Mouse (Mus musculus) lung, postnatal 0 days (tissue): Measurements from ENCODE around the gene Nasp. TPM values are rescaled to one million over a fixed set of nuclear protein-coding genes. Genes with fewer than 3 reads are reported as not detected.
A peak's percentile ranks its signal among the peaks of the same experiment; 100 is the strongest.

Source experiments
- ATAC-seq: fragments of 200-750 bp; cut with Nextera tagmentation; 2 replicates; pipeline ENCODE4 v1.8.0; 2017; ENCODE audit warnings: moderate library complexity
- DNase-seq: peaks from one replicate; pipeline ENCODE4 v3.0.0-alpha.2; 2016; ENCODE audit warnings: low spot score
- H3K27ac ChIP-seq: fragments of 300-500 bp; sonication (generic); 2 replicates; pipeline ENCODE4 v1.5.1; 2014; ENCODE audit warnings: antibody characterized with exemption, mild to moderate bottlenecking, low read length, mixed read lengths
- H3K27me3 ChIP-seq: fragments of 300-500 bp; sonication (generic); replicated peaks from 2 replicates; pipeline ENCODE4 v1.6.1; 2014; ENCODE audit warnings: low read length, mixed read lengths; ENCODE audit not compliant: insufficient read depth
- H3K36me3 ChIP-seq: fragments of 300-500 bp; sonication (generic); 2 replicates; pipeline ENCODE4 v1.6.1; 2014; ENCODE audit warnings: low read length, mixed read lengths; ENCODE audit not compliant: insufficient read depth
- H3K4me1 ChIP-seq: fragments of 300-500 bp; sonication (generic); 2 replicates; pipeline ENCODE4 v1.6.1; 2014; ENCODE audit warnings: antibody characterized with exemption, low read depth, low read length, mixed read lengths; ENCODE audit not compliant: insufficient read depth
- H3K4me2 ChIP-seq: fragments of 300-500 bp; sonication (generic); replicated peaks from 2 replicates; pipeline ENCODE4 v1.6.1; 2014; ENCODE audit warnings: low read depth, mild to moderate bottlenecking, low read length, moderate library complexity, mixed read lengths
- H3K4me3 ChIP-seq: fragments of 300-500 bp; sonication (generic); 2 replicates; pipeline ENCODE4 v1.5.1; 2014; ENCODE audit warnings: low read depth, low read length
- H3K9ac ChIP-seq: fragments of 300-500 bp; sonication (generic); replicated peaks from 2 replicates; pipeline ENCODE4 v1.6.1; 2014; ENCODE audit warnings: low read depth, mild to moderate bottlenecking
- H3K9me3 ChIP-seq: fragments of 300-500 bp; sonication (generic); 2 replicates; pipeline ENCODE4 v1.6.1; 2016; ENCODE audit warnings: low read length, mixed read lengths
- CTCF ChIP-seq: IDR thresholded peaks from 2 replicates; pipeline ENCODE4 v1.5.1; 2016; ENCODE audit warnings: antibody characterized with exemption, mild to moderate bottlenecking
- EP300 ChIP-seq: IDR thresholded peaks from 2 replicates; pipeline ENCODE4 v1.6.1; 2016; ENCODE audit warnings: antibody characterized with exemption, mild to moderate bottlenecking, control low read depth
- WGBS: fragments of 180-500 bp; shearing (Covaris S2); extraction: QIAGEN DNeasy Blood & Tissue Kit; methylation state at CpG from one replicate; pipeline ENCODE4 v1.1.7; 2014; 5-methylcytosine and 5-hydroxymethylcytosine counted together
- polyA plus RNA-seq: library from polyadenylated mRNA; unstranded; fragments of >200 nt; fragmentation: Nextera tagmentation; extraction: Ambion mirVana; gene quantifications from 2 replicates; pipeline ENCODE4 v1.2.1, GENCODE M21; 2015

Gene Nasp
- polyA plus RNA-seq, 1 experiment from 2014 or later: 22.5 TPM

DNA sequence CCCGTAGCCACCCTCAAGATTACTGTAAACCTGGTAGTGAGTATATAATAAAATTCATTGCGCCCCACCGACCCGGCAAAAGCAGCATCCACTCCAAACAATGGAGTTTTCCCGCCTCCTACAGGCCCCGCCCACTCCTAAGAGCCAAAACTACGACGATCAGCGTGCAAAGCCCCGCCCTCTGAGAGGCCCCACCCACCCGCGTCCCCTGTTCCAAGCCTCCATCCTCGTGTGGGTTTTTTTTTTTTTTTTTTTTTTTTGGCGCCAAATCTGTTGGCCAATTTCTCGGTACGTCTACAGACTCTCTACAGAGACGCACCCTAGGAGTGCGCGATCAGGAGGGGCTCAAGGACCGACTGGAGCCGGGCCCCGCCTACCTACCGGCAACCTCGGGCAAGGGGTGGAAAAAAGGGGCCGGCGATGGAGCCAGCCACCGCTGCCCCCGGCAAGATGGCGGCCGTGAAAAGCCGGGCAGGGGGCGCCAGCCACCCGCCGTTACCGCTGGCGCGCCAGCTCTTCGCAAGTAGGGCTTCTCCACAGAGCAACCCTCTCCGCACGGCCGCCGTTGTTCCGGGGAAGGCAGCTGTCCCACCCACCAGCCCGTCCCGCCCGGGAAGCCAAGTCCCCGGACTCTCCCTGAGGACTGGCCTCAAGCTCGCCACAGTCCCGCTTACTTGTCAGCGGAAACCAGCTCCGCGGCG, 933 bp downstream of the Nasp start:
- peak overlapping the region; percentile 99 for H3K4me3 ChIP-seq
- H3K4me2 ChIP-seq: peak overlapping the region; percentile 55
- peak; percentile 26 for TF ChIP-seq CTCF
- TF ChIP-seq EP300: no peak
- H3K9ac ChIP-seq: peak overlapping the region; percentile 68
- WGBS: 1% methylated on average over 45 of the region's 53 CpGs
- no peaks in the 10 kb centered on the region for H3K36me3 ChIP-seq
- H3K27me3 ChIP-seq: no peaks in the 10 kb centered on the region
- H3K4me1 ChIP-seq: no peaks in the 10 kb centered on the region
- peak overlapping the region; percentile 92 for H3K27ac ChIP-seq
- H3K9me3 ChIP-seq: no peaks in the 10 kb centered on the region
- DNase-seq (peak; percentile 93), ATAC-seq (peak; percentile 82)

DNA sequence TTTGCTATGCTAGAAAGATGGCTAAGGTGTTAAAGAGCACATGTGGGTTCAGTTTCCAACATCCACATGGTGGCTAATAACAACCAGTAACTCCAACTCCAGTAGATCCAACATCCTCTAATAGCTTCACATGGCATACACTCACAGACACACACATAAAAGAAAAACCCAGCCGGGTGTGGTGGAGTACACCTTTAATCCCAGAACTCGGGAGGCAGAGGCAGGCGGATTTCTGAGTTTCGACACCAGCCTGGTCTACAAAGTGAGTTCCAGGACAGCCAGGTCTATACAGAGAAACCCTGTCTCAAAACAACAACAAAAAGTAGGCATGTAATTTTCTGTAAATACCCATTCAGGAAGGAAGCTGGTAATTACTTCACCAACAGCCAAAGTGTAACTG, 2.9 kb downstream of the Nasp start:
- TF ChIP-seq EP300 (no peak), CTCF (no peak)
- Histone ChIP-seq H3K4me2 (no peak overlapping the region), H3K4me1 (no peaks in the 10 kb centered on the region), H3K4me3 (no peak overlapping the region), H3K27me3 (no peaks in the 10 kb centered on the region), H3K36me3 (no peaks in the 10 kb centered on the region), H3K27ac (no peak overlapping the region), H3K9me3 (no peaks in the 10 kb centered on the region), H3K9ac (no peak overlapping the region)
- 92% methylated on average over 4 of the region's 4 CpGs for WGBS
- no peak for DNase-seq
- ATAC-seq: no peak

DNA sequence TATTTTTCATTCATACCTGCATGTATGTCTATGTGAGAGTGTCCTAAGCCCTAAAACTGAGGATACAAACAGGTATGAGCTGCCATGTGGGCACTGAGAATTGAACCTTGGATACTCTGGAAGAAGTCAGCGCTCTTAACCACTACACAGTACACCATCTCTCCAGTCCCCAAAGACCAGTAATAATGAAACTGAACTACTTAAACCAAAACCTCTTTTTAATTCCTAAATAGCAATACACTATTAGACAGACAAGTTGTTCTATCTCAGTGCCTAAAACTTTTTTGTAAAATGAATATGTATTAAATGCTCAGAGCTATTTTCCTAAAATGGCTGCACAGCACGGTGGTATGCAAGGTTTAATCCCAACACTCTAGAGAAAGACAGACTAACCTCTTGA, 12.5 kb downstream of the Nasp start:
- Histone ChIP-seq H3K4me1 (no peaks in the 10 kb centered on the region), H3K27me3 (no peaks in the 10 kb centered on the region), H3K4me3 (no peak overlapping the region), H3K27ac (no peak overlapping the region), H3K9me3 (no peaks in the 10 kb centered on the region), H3K9ac (no peak overlapping the region), H3K4me2 (no peak overlapping the region), H3K36me3 (0 out of 2 replicates have a peak, but pooled peaks cover 7% of the 10 kb centered on the region)
- ATAC-seq (no peak), DNase-seq (no peak)
- WGBS: 94% methylated on average over 2 of the region's 2 CpGs
- no peak for TF ChIP-seq CTCF
- TF ChIP-seq EP300: no peak

DNA sequence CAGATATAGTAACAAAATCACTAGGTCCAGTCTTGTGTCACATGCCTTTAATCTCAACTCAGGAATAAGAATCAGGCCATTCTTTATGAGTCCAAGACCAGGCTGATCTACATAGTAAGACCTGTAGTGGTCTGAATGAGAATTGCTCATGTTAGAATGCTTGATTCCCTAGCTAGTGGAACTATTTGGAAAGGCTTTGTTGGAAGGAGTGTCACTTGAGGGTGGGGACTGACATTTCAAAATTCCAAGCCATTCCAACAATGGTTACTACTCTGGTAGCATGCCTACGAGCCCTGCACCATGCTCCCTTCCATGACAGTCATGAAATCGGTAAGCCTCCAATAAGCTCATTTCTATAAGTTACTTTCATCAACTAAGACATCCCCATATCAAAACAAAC, 15.1 kb downstream of the Nasp start:
- ATAC-seq: no peak
- Histone ChIP-seq H3K4me1 (no peaks in the 10 kb centered on the region), H3K9ac (no peak overlapping the region), H3K27me3 (no peaks in the 10 kb centered on the region), H3K4me2 (no peak overlapping the region), H3K27ac (no peak overlapping the region), H3K36me3 (0 out of 2 replicates have a peak, but pooled peaks cover 12% of the 10 kb centered on the region), H3K9me3 (no peaks in the 10 kb centered on the region), H3K4me3 (no peak overlapping the region)
- TF ChIP-seq EP300: no peak
- 86% methylated on average over 2 of the region's 2 CpGs for WGBS
- no peak for DNase-seq

DNA sequence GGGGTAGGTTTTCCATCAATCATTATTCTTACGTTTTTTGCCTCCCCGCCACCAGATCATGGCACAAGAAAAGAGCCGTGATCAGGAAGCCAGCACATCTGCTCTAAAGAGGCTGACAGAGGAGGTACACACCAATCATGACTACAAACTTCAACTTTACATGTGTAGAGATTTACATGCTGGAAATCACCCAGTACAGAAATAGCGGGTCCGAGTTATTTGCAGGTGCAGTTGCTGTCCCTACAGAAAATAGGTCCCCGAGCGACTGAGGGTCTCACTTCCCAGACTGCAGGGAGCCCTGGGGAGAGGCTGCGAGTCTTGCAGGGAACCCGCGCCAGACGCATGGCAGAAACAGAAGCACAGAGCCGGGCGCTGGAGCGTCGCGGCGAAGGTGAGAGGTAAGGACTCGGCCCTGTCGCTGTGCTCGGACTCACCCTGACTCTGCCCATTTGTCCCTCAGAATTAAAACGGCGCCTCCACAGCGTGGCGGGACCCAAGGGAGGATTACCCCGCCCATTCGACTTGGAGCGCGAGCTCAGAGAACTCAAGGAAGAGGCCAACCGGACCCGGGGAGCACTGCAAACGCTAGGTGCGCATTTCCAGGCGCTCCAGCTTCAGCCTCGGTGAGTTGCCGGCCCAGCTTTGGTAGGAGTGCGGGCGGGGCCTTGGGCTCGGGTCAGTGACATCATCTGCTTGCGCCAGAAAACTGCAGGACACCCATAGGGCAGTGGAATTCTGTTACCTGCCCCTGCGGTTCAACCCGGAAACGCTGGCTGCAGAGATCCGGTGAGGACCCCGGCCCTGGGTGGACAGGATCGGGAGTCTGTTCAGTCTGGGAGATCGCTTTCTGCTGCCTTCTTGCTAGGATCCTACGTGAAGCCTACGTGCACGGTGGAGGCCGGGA, 30.5 kb downstream of the Nasp start:
- WGBS: under 1% methylated on average over 50 of the region's 50 CpGs
- peaks cover 13% of the 10 kb centered on the region; the same call in 1 of the 2 replicates for H3K4me1 ChIP-seq
- no peaks in the 10 kb centered on the region for H3K27me3 ChIP-seq
- peak overlapping the region; percentile 78 for H3K27ac ChIP-seq
- H3K4me3 ChIP-seq: peak overlapping the region; percentile 58
- H3K4me2 ChIP-seq: peak overlapping the region; percentile 77
- H3K9ac ChIP-seq: peak overlapping the region; percentile 68
- H3K9me3 ChIP-seq: no peaks in the 10 kb centered on the region
- TF ChIP-seq CTCF (peak; percentile 53), EP300 (peak; percentile 36; the same call in 1 of the 2 replicates)
- DNase-seq: peak; percentile 96
- peaks cover 12% of the 10 kb centered on the region; the same call in 1 of the 2 replicates for H3K36me3 ChIP-seq
- peak; percentile 97 for ATAC-seq

DNA sequence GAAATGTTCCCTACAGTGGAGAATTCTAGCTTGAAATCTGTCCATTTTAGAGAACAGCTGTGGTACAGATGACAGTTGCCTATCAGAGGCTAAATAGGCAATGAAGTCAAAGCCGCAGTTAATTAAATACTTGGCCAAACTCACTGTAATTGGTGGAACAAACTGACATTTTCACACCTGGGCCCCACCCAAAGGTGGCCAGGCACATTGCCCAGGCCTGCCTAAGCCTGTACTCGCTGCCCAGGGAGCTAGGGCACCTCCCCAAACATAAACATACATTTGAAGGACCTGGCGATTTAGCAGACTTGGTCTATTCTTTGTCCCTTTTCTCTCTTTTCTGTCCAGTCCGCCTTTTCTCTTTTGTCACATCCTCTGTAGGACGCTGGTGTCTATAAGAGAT, 31.4 kb downstream of the Nasp start, which contains the start of gene Ccdc17:
Ccdc17 (plus strand) TSS at position 276 of the 400 bp plus-strand sequence.
- peak within 1 kb of the TSS; percentile 68 for H3K9ac ChIP-seq
- peaks cover 13% of the 10 kb centered on the region; the same call in 1 of the 2 replicates for H3K4me1 ChIP-seq
- H3K4me3 ChIP-seq: peak within 1 kb of the TSS; percentile 58
- H3K27ac ChIP-seq: peak within 1 kb of the TSS; percentile 78
- H3K4me2 ChIP-seq: peak within 1 kb of the TSS; percentile 77
- no peaks in the 10 kb centered on the region for H3K27me3 ChIP-seq
- WGBS: 24% methylated on average over 5 of the region's 5 CpGs
- ATAC-seq (no peak), DNase-seq (peak; percentile 27)
- H3K36me3 ChIP-seq: peaks cover 13% of the 10 kb centered on the region; the same call in 1 of the 2 replicates
- TF ChIP-seq CTCF (no peak), EP300 (no peak)
- no peaks in the 10 kb centered on the region for H3K9me3 ChIP-seq
